Mouse (Mus musculus) heart, embryonic 11.5 days (tissue): ENCODE measurements around the gene Etnk2. TPM values are rescaled to one million over a fixed set of nuclear protein-coding genes. Genes with fewer than 3 reads are reported as not detected.
A peak's percentile ranks its signal among the peaks of the same experiment; 100 is the strongest.

Source experiments
- ATAC-seq: fragments of 200-750 bp; cut with Nextera tagmentation; replicated peaks from 2 replicates; pipeline ENCODE4 v1.8.0; 2017; ENCODE audit warnings: moderate library complexity; ENCODE audit not compliant: insufficient number of reproducible peaks, low FRiP score, low TSS enrichment
- H3K27ac ChIP-seq: fragments of 300-500 bp; sonication (generic); 2 replicates; pipeline ENCODE4 v1.5.1; 2014; ENCODE audit warnings: mild to moderate bottlenecking, low read depth, low read length
- H3K27me3 ChIP-seq: fragments of 300-500 bp; sonication (generic); 2 replicates; pipeline ENCODE4 v1.6.1; 2014; ENCODE audit warnings: mild to moderate bottlenecking, low read length, mixed read lengths; ENCODE audit not compliant: control insufficient read depth, insufficient read depth
- H3K36me3 ChIP-seq: fragments of 300-500 bp; sonication (generic); 2 replicates; pipeline ENCODE4 v1.6.1; 2014; ENCODE audit warnings: mild to moderate bottlenecking, low read length, moderate library complexity, mixed read lengths; ENCODE audit not compliant: control insufficient read depth, insufficient read depth
- H3K4me1 ChIP-seq: fragments of 300-500 bp; sonication (generic); 2 replicates; pipeline ENCODE4 v1.6.1; 2014; ENCODE audit warnings: low read length; ENCODE audit not compliant: control insufficient read depth, insufficient read depth
- H3K4me2 ChIP-seq: fragments of 300-500 bp; sonication (generic); 2 replicates; pipeline ENCODE4 v1.6.1; 2014; ENCODE audit warnings: mild to moderate bottlenecking, moderate library complexity
- H3K4me3 ChIP-seq: fragments of 300-500 bp; sonication (generic); 2 replicates; pipeline ENCODE4 v1.5.1; 2014; ENCODE audit warnings: low read depth, low read length
- H3K9ac ChIP-seq: fragments of 300-500 bp; sonication (generic); 2 replicates; pipeline ENCODE4 v1.6.1; 2014; ENCODE audit warnings: mild to moderate bottlenecking, low read depth, low read length, moderate library complexity
- H3K9me3 ChIP-seq: fragments of 300-500 bp; sonication (generic); replicated peaks from 2 replicates; pipeline ENCODE4 v1.6.1; 2016; ENCODE audit warnings: low read length; ENCODE audit not compliant: control insufficient read depth
- WGBS: fragments of 180-500 bp; shearing (Covaris S2); extraction: QIAGEN DNeasy Blood & Tissue Kit; methylation state at CpG from one replicate; pipeline ENCODE4 v1.1.7; 2014; ENCODE audit not compliant: insufficient replicate concordance; 5-methylcytosine and 5-hydroxymethylcytosine counted together
- polyA plus RNA-seq: library from polyadenylated mRNA; unstranded; fragments of >200 nt; fragmentation: Nextera tagmentation; extraction: Ambion mirVana; gene quantifications from 2 replicates; pipeline ENCODE4 v1.2.1, GENCODE M21; 2014

Etnk2 gene
- polyA plus RNA-seq, 1 experiment from 2014 or later, result 1.5 TPM

- Histone ChIP-seq H3K36me3 (no peaks in the 10 kb centered on the region), H3K9me3 (no peaks in the 10 kb centered on the region), H3K4me1 (peaks cover 24% of the 10 kb centered on the region), H3K27ac (no peak overlapping the region), H3K27me3 (peaks cover 28% of the 10 kb centered on the region), H3K9ac (no peak overlapping the region), H3K4me2 (no peak overlapping the region), H3K4me3 (no peak overlapping the region)
- no peak for ATAC-seq
- 50% methylated on average over 10 of the region's 10 CpGs for WGBS
These were observed 5.3 kb downstream of the Etnk2 start for GRCm38 (mm10) chr1:133368644-133369043.

- H3K9ac ChIP-seq, result no peak overlapping the region
- H3K9me3 ChIP-seq, result no peaks in the 10 kb centered on the region
- H3K27ac ChIP-seq, result no peak overlapping the region
- H3K4me3 ChIP-seq, result no peak overlapping the region
- ATAC-seq, result no peak
- peaks cover 10% of the 10 kb centered on the region for H3K4me1 ChIP-seq
- H3K36me3 ChIP-seq, result no peaks in the 10 kb centered on the region
- 76% methylated on average over 4 of the region's 4 CpGs for WGBS
- H3K27me3 ChIP-seq, result peaks cover 11% of the 10 kb centered on the region; the same call in 1 of the 2 replicates
- no peak overlapping the region for H3K4me2 ChIP-seq
These were observed 7.0 kb downstream of the Etnk2 start for GRCm38 (mm10) chr1:133370352-133370751.

- Histone ChIP-seq H3K9me3 (no peaks in the 10 kb centered on the region), H3K4me2 (no peak overlapping the region), H3K4me3 (no peak overlapping the region), H3K27me3 (peaks cover 1% of the 10 kb centered on the region; the same call in 1 of the 2 replicates), H3K36me3 (no peaks in the 10 kb centered on the region), H3K27ac (no peak overlapping the region), H3K4me1 (peaks cover 10% of the 10 kb centered on the region), H3K9ac (no peak overlapping the region)
- no peak for ATAC-seq
- 77% methylated on average over 6 of the region's 6 CpGs for WGBS
These were observed 8.1 kb downstream of the Etnk2 start for GRCm38 (mm10) chr1:133371431-133371830.

- no peak for ATAC-seq
- H3K36me3 ChIP-seq, result no peaks in the 10 kb centered on the region
- H3K4me1 ChIP-seq, result peaks cover 10% of the 10 kb centered on the region
- H3K9ac ChIP-seq, result no peak overlapping the region
- H3K4me3 ChIP-seq, result no peak overlapping the region
- H3K27me3 ChIP-seq, result no peaks in the 10 kb centered on the region; the same call in 1 of the 2 replicates
- H3K9me3 ChIP-seq, result no peaks in the 10 kb centered on the region
- no peak overlapping the region for H3K4me2 ChIP-seq
- no peak overlapping the region for H3K27ac ChIP-seq
- 59% methylated on average over 8 of the region's 8 CpGs for WGBS
These were observed 8.7 kb downstream of the Etnk2 start for GRCm38 (mm10) chr1:133372113-133372512.

GRCm38 (mm10) chr1:133375696-133376346 is 12.4 kb downstream of the Etnk2 start:
- Histone ChIP-seq H3K4me2 (no peak overlapping the region), H3K36me3 (no peaks in the 10 kb centered on the region), H3K4me3 (no peak overlapping the region), H3K4me1 (no peaks in the 10 kb centered on the region), H3K9ac (no peak overlapping the region), H3K27ac (no peak overlapping the region), H3K27me3 (no peaks in the 10 kb centered on the region; the same call in 1 of the 2 replicates), H3K9me3 (no peaks in the 10 kb centered on the region)
- WGBS, result 66% methylated on average over 10 of the region's 10 CpGs
- ATAC-seq, result no peak

- Histone ChIP-seq H3K4me2 (no peak overlapping the region), H3K27ac (no peak overlapping the region), H3K36me3 (no peaks in the 10 kb centered on the region), H3K27me3 (no peaks in the 10 kb centered on the region; the same call in 1 of the 2 replicates), H3K4me1 (no peaks in the 10 kb centered on the region; the same call in 1 of the 2 replicates), H3K9me3 (no peaks in the 10 kb centered on the region), H3K4me3 (no peak overlapping the region), H3K9ac (no peak overlapping the region)
- 86% methylated on average over 5 of the region's 5 CpGs for WGBS
- no peak for ATAC-seq
These were observed 14.2 kb downstream of the Etnk2 start for GRCm38 (mm10) chr1:133377547-133377946.

- Histone ChIP-seq H3K4me2 (no peak overlapping the region), H3K9me3 (no peaks in the 10 kb centered on the region), H3K9ac (peak overlapping the region; percentile 47; the same call in 1 of the 2 replicates), H3K4me1 (no peaks in the 10 kb centered on the region; the same call in 1 of the 2 replicates), H3K4me3 (no peak overlapping the region), H3K36me3 (no peaks in the 10 kb centered on the region), H3K27ac (no peak overlapping the region), H3K27me3 (no peaks in the 10 kb centered on the region)
- 45% methylated on average over 10 of the region's 10 CpGs for WGBS
- ATAC-seq, result no peak
These were observed 16.0 kb downstream of the Etnk2 start for GRCm38 (mm10) chr1:133379254-133379985.

- no peaks in the 10 kb centered on the region for H3K36me3 ChIP-seq
- no peak overlapping the region for H3K4me2 ChIP-seq
- H3K9me3 ChIP-seq, result no peaks in the 10 kb centered on the region
- H3K27ac ChIP-seq, result no peak overlapping the region
- no peak for ATAC-seq
- no peak overlapping the region for H3K4me3 ChIP-seq
- 75% methylated on average over 3 of the region's 3 CpGs for WGBS
- no peaks in the 10 kb centered on the region for H3K27me3 ChIP-seq
- H3K4me1 ChIP-seq, result no peaks in the 10 kb centered on the region; the same call in 1 of the 2 replicates
- peak overlapping the region; percentile 47; the same call in 1 of the 2 replicates for H3K9ac ChIP-seq
These were observed 16.6 kb downstream of the Etnk2 start for GRCm38 (mm10) chr1:133379986-133380320.
